Mouse (Mus musculus): ENCODE measurements around the gene Dtx4. TPM values are rescaled to one million over a fixed set of nuclear protein-coding genes. Genes with fewer than 3 reads are reported as not detected.

The Dtx4 gene
- total RNA-seq, 2 experiments from 2014 or later = 7.3 to 8.3 TPM

- ATAC-seq (ENCODE audit: poor library complexity, severe bottlenecking) = no peak
These were observed 73.6 kb downstream of the Dtx4 start, which contains the start of gene Pfpl for GRCm38 (mm10) chr19:12427605-12428004. Pfpl (plus strand) TSS chr19:12427905.

- peak; percentile 69 for ATAC-seq (ENCODE audit: poor library complexity, severe bottlenecking)
These were observed 74.2 kb downstream of the Dtx4 start for GRCm38 (mm10) chr19:12427101-12427500.

GRCm38 (mm10) chr19:12421680-12422079 is 79.6 kb downstream of the Dtx4 start:
- no peak for ATAC-seq (ENCODE audit: poor library complexity, severe bottlenecking)

GRCm38 (mm10) chr19:12420555-12420954 is 80.7 kb downstream of the Dtx4 start:
- ATAC-seq (ENCODE audit: poor library complexity, severe bottlenecking) = no peak

- ATAC-seq (ENCODE audit: poor library complexity, severe bottlenecking) = no peak
These were observed 82.9 kb downstream of the Dtx4 start for GRCm38 (mm10) chr19:12418312-12418711.

GRCm38 (mm10) chr19:12417361-12417760 is 83.9 kb downstream of the Dtx4 start, which contains the start of gene Olfr1441:
Olfr1441 (plus strand) TSS chr19:12417433.
- ATAC-seq (ENCODE audit: poor library complexity, severe bottlenecking) = no peak

Other genes starting within 250 kb of the Dtx4 start
- not detected in 2 replicates for gene Olfr235, start 240.4 kb downstream of the Dtx4 start, total RNA-seq (2015)
- gene Olfr235, start 240.4 kb downstream of the Dtx4 start, total RNA-seq (2017) = not detected in 2 replicates
- gene Olfr1434, start 221.6 kb downstream of the Dtx4 start, total RNA-seq (2015) = not detected in 2 replicates
- not detected in 2 replicates for gene Olfr1434, start 221.6 kb downstream of the Dtx4 start, total RNA-seq (2017)
- not detected in 2 replicates for gene Olfr1436, start 202.3 kb downstream of the Dtx4 start, total RNA-seq (2015)
- gene Olfr1436, start 202.3 kb downstream of the Dtx4 start, total RNA-seq (2017) = not detected in 2 replicates
- not detected in 2 replicates for gene Olfr1437, start 176.4 kb downstream of the Dtx4 start, total RNA-seq (2015)
- gene Olfr1437, start 176.4 kb downstream of the Dtx4 start, total RNA-seq (2017) = not detected in 2 replicates
- gene Olfr1438-ps1, start 165.5 kb downstream of the Dtx4 start, total RNA-seq (2015) = not detected in 2 replicates
- not detected in 2 replicates for gene Olfr1438-ps1, start 165.5 kb downstream of the Dtx4 start, total RNA-seq (2017)
- not detected in 2 replicates for gene Olfr1440, start 114.2 kb downstream of the Dtx4 start, total RNA-seq (2015)
- gene Olfr1440, start 114.2 kb downstream of the Dtx4 start, total RNA-seq (2017) = not detected in 2 replicates
- gene Olfr1441, start 84.0 kb downstream of the Dtx4 start, total RNA-seq (2015) = not detected in 2 replicates
- gene Olfr1441, start 84.0 kb downstream of the Dtx4 start, total RNA-seq (2017) = not detected in 2 replicates
- gene Pfpl, start 73.5 kb downstream of the Dtx4 start, total RNA-seq (2015) = not detected in 2 replicates
- gene Pfpl, start 73.5 kb downstream of the Dtx4 start, total RNA-seq (2017) = not detected in 2 replicates
- 1,084 and 1,137 TPM in 2 replicates for gene Mpeg1, start 40.7 kb downstream of the Dtx4 start, total RNA-seq (2015)
- gene Mpeg1, start 40.7 kb downstream of the Dtx4 start, total RNA-seq (2017) = 543 and 663 TPM in 2 replicates
- 308 and 344 TPM in 2 replicates for gene Fam111a, start 44.3 kb upstream of the Dtx4 start, total RNA-seq (2015)
- 409 TPM in 2 replicates for gene Fam111a, start 44.3 kb upstream of the Dtx4 start, total RNA-seq (2017)
- gene Gm4952, start 98.5 kb upstream of the Dtx4 start, total RNA-seq (2015) = not detected in 2 replicates
- gene Gm4952, start 98.5 kb upstream of the Dtx4 start, total RNA-seq (2017) = not detected in 2 replicates
- not detected in 2 replicates for gene Glyat, start 131.9 kb upstream of the Dtx4 start, total RNA-seq (2015)
- not detected in 2 replicates for gene Glyat, start 131.9 kb upstream of the Dtx4 start, total RNA-seq (2017)
- gene Olfr1442, start 169.0 kb upstream of the Dtx4 start, total RNA-seq (2015) = not detected in 2 replicates
- gene Olfr1442, start 169.0 kb upstream of the Dtx4 start, total RNA-seq (2017) = not detected in 2 replicates
- gene Olfr1443, start 176.7 kb upstream of the Dtx4 start, total RNA-seq (2015) = not detected in 2 replicates
- not detected in 2 replicates for gene Olfr1443, start 176.7 kb upstream of the Dtx4 start, total RNA-seq (2017)
- not detected in 2 replicates for gene Keg1, start 194.3 kb upstream of the Dtx4 start, total RNA-seq (2015)
- gene Keg1, start 194.3 kb upstream of the Dtx4 start, total RNA-seq (2017) = not detected in 2 replicates

Measured in megakaryocyte, adult 5-6 weeks (primary cell).